Mouse (Mus musculus): ENCODE measurements at regions not wholly inside any gene's neighbourhood (a gene's known extent, or its start where the extent isn't known, plus 50 kb on each side); places are given as distances from the start of the nearest gene placed in this dataset.
A peak's percentile ranks its signal among the peaks of the same experiment; 100 is the strongest.

GRCm38 (mm10) chr11:82579841-82580415 is 184.2 kb downstream of the Cct6b start:
- no peak for DNase-seq

GRCm38 (mm10) chr11:82576019-82576418 is 187.3 kb downstream of the Tmem132e start:
- no peak for DNase-seq

- DNase-seq: no peak
Measured at GRCm38 (mm10) chr11:82573126-82573525, 184.4 kb downstream of the Tmem132e start.

- DNase-seq: no peak
Measured at GRCm38 (mm10) chr11:82571525-82571924, 182.8 kb downstream of the Tmem132e start.

GRCm38 (mm10) chr11:82569819-82570218 is 181.1 kb downstream of the Tmem132e start:
- DNase-seq: no peak

- DNase-seq: no peak
Measured at GRCm38 (mm10) chr11:82568219-82568676, 179.5 kb downstream of the Tmem132e start.

GRCm38 (mm10) chr11:82567014-82567685 is 178.4 kb downstream of the Tmem132e start:
- no peak for DNase-seq

- DNase-seq: no peak
Measured at GRCm38 (mm10) chr11:82566092-82566491, 177.4 kb downstream of the Tmem132e start.

- DNase-seq: no peak
Measured at GRCm38 (mm10) chr11:82564181-82564580, 175.5 kb downstream of the Tmem132e start.

- no peak for DNase-seq
Measured at GRCm38 (mm10) chr11:82542028-82542427, 153.3 kb downstream of the Tmem132e start.

GRCm38 (mm10) chr11:82541376-82541775 is 152.7 kb downstream of the Tmem132e start:
- no peak for DNase-seq

- DNase-seq: no peak
Measured at GRCm38 (mm10) chr11:82537931-82538330, 149.2 kb downstream of the Tmem132e start.

GRCm38 (mm10) chr11:82523200-82523802 is 134.6 kb downstream of the Tmem132e start:
- no peak for DNase-seq

GRCm38 (mm10) chr11:82521383-82521782 is 132.7 kb downstream of the Tmem132e start:
- no peak for DNase-seq

GRCm38 (mm10) chr11:82518691-82519090 is 130.0 kb downstream of the Tmem132e start:
- DNase-seq: no peak

GRCm38 (mm10) chr11:82514526-82515144 is 125.9 kb downstream of the Tmem132e start:
- DNase-seq: peak; percentile 6

GRCm38 (mm10) chr11:82508564-82508963 is 119.9 kb downstream of the Tmem132e start:
- DNase-seq: no peak

All from kidney, adult 18-20 months (tissue).